Mouse (Mus musculus): ENCODE measurements around the gene Psg16.
"Not testable (repeated sequence)": the region's sequence is repeated elsewhere in the genome, so short reads cannot be mapped to it uniquely, and the experiment has no call there.

Psg16 gene

DNA sequence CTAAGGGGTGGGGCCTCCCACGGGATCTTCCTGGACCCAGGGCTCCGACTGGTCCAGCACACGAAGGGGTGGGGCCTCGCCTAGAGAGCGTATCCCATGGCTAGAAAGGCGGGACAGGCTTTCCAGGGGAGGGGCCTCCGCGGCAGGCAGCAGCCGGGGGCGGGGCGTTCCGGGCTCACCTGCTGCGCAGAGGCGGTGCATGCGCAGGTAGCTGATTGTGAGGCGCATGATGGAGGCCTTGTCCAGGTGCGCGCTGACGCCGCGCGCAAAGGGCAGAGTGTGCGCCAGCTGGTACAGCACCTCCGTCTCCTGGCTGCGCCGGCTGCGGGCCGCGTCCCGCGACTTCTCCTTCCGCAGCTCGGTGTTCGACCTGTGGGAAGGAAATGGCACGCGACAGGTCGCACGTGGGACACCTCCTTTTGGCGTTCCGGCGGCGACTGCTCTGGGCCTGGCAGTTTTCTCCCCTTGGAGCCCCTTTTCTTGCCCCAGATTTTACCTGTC, 17.7 kb upstream of the Psg16 start:
- peak; percentile 81 for DNase-seq (ENCODE audit: low read depth)

DNA sequence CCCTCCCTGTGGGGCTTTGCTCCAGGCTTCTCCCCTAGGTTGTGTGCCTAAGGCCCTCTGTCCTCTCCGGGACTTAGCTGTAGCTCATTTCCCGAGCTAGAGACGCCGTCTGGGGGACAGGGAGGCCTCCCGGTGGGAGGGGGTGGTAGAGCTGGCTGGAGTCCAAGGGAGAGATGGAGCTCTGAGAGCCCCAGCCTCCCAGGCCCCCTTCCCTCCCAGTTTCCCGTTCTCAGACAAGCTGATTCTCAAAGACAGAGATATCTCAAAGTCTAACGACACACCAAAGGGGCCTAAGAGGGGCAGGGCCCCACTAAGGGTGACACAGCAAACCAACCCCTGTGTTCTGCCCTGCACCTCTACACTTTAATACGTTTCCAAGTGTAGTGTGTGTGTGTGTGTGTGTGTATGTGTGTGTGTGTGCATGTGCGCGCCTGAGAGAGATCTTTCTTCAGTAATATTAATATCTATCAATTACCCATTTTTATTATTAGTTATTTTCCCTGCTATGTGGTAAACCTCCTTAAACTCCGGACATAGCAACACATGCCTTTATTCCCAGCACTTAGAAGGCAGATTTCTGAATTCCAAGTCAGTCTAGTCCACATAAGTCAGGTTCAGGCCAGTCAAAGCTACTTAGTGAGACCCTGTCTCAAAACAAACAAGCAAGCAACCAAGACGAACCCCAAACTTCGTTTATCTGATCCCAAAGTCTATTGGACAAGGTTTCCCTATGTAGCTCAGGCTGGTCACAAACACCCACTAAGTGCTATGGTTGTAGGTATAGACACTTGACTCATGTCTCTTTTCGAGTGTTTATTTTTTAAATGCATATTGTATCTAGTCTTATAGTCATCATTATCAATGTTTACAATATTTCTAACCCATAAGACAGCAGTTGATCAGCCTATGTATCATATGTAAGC, 17.0 kb upstream of the Psg16 start:
- DNase-seq (ENCODE audit: low read depth) = peak; percentile 63

DNA sequence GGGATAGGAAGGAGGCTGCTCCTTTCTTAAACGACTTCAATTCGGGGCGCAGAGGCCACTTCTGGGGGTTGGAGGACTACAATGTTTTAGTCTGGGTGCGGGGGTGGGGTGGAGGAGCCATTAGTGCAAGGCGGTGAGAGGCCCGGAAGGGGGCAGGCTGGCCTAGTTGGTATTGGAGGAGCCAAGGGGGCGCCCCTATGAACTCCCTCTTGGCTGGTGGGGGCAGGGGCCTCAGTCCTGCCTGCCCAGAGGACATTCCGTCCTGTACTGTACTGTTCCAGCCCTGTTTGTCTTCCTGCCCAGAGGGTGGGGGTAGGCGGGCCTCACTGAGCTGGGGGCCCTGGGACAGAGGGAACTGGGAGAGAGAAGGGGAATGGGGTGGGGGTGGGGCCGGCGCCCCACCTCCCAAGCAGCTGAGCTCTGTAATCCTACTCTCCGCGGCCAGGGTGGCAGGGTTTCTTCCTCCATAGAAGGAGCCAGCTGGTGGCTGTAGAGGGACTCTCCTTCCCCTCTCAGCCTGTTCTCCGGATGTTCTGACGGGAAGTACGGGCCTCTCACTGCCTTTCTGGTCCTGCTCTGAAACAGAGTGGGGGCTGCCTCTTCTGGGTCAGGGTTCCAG, 15.7 kb upstream of the Psg16 start:
- DNase-seq (ENCODE audit: low read depth) = peak; percentile 73

DNA sequence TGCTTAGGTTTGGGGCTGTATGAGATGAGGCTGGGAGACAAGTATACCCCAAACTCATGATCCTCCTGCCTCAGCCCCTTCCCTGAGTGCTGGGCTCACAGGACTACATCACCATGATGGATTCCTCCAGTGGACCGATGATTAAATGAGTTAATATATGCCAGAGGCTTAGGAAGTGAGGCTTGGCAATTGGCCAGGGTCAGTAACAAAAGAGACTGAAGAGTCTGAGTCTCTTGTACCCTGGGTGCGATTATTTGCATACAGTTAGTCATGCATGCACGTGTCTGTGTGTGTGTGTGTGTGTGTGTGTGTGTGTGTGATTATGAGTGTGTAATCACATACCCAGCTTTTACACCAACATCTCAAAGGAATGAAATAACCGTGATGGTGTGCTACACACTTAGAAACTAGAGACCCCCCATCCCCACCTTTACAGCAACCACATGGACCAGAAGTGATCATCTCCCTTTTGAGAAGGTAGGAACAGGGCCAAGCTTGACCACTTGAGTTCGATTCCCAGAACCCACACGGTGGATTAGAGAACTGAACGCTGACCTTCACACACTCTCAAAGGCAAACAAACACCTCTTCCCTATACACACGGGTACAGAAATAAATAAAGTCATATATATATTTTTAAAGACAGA, 14.9 kb upstream of the Psg16 start:
- DNase-seq (ENCODE audit: low read depth) = no peak

DNA sequence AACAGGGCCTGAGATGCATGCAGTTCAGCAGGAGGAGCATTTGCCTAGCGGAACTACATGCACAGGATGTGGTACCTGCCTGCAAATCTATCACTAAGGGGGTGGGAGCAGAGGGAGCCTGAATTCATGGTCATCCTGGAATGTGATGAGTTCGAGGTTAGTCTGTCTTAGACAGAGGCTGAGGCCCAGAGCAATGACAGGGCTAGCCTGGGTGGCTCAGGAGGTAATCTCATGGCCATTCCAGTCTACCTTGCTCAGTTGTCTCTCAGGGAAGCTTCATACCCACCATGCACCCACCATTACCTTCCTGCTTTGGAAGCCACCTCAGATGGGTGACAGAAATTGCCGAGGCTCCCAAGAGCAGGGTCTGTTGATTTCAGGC, 14.4 kb upstream of the Psg16 start:
- no peak for DNase-seq (ENCODE audit: low read depth)

DNA sequence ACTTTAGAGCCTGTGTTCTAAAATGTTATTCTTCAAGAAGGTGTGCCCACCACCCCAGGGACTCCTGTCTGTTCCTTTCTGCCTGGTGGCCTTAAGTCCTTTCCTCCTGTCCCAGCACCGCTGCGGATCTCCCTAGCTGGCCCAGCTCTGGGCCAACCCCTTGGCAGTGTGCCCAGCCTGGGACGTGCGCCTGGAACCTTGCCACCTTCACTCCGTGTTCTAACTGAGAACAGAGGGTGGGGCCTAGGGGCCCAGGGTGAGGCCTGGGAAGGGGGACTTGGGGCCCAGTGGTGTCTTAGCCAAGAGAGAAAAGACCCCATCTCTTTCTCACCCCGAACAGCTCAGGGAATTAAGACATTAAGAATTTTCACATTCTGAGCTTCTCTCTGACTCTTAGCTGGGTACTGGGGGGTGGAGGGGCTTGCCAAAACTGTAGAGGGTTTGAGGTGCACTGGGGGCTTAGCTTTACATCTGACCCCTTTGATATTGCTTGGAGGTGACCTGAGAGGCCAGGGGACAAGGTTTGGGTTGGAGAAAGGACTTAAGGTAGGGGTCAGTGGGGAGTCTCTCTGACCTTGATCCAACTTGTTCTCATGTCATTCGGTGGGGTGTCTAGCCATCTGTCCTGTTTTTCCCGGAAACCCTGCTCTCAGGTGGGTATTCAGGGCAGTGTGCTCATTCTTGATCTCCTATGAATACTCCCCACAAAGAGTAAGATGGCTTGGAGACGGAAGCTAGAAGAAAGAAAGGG, 13.6 kb upstream of the Psg16 start:
- DNase-seq (ENCODE audit: low read depth) = no peak

DNA sequence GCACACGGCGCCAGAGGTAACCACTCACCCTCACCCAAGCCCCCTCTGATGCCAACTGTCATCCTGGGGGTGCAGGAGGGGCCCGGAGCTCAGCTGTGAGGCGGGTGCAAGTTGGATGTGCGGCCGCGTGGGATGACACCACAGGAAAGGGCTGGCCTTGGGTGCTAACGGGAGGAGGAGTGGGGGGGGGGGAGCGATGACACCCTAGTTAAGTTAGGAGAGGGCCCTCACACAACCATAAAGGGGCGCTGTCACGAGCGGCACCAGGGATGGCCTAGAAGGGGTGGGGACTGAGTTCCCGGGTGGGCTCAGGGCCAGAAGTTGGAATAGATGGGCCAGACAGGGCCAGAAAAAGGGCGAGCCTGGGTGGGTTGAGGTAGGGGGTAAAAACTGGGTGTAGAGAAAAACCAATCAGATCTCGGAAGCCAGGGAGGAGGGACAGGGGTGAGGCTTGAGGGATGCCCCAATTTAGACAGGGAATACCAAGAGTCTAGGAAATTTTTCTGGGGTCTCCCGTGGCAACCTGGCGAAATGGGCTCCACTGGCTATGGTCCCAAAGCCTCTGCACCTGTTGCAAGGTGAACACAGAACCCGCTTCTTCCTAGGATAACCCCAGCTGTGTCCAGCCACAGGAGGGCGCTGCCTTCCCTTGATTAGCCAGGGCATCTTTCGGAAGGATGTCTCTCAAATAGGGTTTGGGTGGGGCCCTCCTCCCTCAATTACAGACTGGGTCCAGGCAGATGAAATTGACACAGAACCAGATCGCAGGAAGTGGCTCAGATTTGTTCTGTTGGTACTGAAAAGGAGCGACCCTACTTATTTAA, 12.8 kb upstream of the Psg16 start:
- DNase-seq (ENCODE audit: low read depth) = no peak

DNA sequence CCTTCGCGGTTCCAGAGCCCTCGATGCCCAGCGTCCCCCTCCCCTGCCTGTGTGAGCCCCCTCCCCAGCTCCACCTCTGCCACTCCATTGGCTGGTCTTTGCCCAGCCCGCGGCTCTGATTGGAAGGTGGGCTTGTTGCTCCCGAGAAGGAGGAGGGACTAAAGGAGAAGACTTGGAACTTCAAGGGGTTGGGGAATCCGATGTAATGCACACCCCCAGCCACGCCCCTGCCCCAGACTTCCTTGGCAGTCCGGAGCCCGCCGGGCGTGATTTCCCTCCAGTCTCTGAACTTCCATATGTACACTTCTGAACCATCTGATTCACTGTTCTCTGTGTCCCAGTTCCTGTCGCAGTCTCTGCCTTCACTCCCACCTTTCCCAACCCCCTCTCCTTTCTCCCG, 11.5 kb upstream of the Psg16 start, which contains the start of gene Hif3a:
Gene Hif3a (minus strand): TSS at position 39 of the 400 bp plus-strand sequence.
- DNase-seq (ENCODE audit: low read depth) = no peak

DNA sequence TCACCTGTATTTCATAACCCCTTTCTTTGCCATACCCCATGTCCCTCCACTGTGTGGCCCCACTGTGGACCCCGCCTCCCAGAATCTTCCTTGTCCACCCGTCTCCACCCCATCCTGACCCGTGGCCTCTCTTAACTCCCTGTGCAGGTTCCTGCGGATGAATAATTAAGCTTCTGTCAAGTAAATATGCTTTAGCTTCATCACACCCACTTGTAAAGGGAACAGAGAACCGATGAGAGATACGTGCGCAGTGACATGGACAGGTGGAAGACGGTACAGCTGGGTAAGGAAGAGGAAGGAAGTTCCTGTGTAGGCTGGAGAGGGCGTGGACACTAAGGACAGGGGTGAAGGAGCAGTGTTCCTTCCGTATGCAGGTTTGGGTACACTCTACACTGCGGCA, 11.0 kb upstream of the Psg16 start:
- no peak for DNase-seq (ENCODE audit: low read depth)

DNA sequence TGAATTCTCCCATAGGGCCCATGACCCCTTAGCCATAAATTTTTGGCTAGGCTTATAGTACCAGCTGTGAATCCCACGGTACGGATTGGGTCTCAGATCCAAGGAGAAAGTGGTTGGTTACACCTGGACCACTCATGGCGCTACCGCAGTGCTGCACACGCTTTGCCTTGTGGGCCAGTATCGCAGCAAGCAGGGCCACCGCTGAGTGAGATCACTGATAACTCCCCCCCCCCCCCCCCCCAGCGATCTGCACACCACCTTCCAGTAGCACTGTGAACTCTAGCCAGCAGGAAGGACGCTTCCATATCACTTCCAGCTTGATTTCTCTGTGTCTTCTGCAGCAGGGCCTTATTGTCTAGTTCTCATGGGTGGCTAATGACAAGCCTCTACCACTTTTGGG, 8.2 kb upstream of the Psg16 start:
- DNase-seq (ENCODE audit: low read depth) = no peak

DNA sequence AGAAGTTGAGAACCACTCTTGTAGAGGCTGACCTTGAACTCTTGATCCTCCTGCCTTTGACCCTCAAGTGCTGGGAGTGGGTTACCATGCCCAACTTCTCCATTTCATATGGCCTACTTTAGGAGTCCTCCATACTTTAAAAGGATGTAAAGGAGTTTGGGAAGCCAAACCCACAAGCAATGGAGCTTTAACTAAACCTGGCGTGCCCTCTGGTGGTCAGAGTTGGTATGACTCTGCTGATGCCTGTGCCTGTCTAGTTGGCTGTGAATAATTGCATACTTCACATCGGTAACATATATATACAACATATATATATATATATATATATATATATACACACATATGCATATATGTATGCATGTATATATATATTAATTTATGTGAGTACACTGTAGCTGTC, 7.4 kb upstream of the Psg16 start:
- peak; percentile 69 for DNase-seq (ENCODE audit: low read depth)

DNA sequence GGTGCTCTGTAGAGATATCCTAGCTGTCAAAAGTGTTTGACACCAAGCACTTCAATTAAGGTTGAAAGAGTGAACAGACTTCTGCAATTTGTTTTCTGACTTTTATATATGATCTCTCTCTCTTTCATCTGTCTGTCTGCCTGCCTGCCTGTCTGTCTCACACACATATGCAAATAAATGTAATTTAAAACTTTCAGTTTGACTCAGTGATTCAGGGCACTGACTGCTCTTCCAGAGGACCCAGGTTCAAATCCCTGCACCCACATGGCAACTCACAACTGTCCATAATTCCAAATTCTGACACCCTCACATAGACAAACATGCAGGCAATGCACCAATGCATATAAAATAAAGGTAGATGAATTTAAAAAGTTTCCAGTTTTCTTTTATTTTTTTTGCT, 6.8 kb upstream of the Psg16 start:
- DNase-seq (ENCODE audit: low read depth) = no peak

DNA sequence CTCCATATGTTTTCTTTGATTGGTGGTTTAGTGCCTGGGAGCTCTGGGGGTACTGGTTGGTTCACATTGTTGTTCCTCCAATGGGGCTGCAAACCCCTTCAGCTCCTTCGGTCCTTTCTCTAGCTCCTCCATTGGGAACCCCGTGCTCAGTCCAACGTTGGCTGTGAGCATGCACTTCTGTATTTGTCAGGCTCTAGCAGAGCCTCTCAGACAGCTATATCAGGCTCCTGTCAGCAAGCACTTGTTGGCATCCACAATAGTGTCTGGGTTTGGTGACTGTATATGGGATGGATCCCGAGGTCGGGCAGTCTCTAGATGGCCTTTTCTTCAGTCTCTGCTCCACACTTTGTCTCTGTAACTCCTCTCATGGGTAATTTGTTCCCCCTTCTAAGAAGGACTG, 6.2 kb upstream of the Psg16 start:
- DNase-seq (ENCODE audit: low read depth) = not testable (repeated sequence)

DNA sequence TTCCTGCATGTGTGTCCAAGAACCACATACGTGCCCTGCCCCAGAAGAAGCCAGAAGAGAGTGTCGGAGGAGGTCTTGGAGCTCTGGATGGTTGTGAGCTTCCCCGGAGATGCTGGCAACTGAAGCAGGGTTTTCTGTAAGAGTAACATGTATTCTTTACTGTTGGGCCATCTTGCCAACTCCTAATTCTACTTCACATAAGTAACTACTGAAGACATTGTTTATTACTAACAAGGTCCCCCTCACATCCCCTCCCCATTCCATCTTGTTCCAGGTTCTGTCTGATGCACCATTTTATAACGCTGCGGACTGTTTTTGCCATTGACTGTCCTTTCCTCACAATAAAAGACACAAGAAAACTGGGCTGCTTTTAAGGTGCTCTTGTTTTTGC, 332 bp upstream of the Psg16 start:
- no peak for DNase-seq (ENCODE audit: low read depth)

DNA sequence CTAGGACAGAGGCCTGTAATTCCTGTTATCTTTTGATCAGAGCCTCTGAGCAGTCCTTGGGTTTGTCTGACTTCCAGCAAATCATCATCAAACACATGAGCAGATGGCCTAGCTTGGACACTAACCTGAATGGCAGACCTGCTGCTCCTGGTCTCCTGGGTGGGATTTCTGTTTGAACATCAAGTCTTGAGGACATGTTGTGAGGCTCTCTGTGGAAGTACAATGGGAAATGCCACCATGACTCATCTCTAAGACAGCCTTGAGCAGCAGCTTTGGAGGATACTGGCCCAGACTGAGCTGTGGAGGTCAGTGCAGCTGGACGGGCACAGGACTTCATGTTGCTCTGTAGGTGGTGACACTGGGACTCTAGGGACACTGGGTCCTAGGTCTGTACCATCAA, 2.7 kb downstream of the Psg16 start:
- no peak for DNase-seq (ENCODE audit: low read depth)

DNA sequence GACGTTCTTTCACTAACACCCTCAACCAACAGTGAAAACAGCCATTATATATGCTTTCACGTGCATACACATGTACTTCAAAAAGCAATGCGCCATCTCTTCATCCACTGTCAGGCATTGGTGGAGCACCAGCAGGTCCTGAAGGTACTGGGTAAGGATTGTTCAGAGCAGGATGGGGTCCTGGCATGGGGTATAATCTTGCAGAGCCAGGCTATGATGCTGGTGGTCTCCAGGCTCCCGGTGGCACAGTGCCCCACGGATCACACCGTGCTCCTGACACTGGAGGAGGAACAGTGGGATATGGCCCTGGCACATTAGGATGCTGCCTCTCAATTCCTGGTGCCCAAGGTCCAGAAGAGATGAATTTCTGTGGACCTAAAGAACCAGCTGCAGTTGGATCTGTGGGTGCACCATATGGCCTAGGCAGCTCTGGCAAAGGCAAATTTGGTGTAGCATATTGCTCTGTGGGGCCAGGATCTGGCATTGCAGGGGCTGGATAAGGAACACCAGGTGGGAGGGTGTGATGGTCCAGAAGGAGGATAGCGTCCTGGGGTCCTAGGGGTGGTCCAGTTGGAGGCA, 4.3 kb downstream of the Psg16 start:
- DNase-seq (ENCODE audit: low read depth) = no peak

DNA sequence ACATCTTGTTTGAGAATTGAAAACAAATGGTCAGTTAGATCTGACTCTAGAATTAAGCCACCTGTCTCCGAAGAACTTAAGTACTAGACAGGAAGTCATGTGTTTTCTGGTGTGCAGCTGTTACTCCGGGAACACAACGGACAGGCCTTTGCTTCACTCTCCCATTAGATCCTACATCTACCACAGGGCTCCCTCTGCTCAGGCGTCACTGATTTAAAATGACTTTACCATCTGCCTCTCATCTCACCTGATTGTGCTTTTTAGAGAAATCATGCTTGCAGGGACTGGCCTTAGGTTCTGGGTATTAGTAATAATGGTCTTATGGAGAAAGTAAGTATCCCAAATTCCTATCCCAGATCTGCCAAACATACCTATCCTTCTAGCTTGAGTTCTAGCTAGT, 8.9 kb downstream of the Psg16 start:
- DNase-seq (ENCODE audit: low read depth) = no peak

DNA sequence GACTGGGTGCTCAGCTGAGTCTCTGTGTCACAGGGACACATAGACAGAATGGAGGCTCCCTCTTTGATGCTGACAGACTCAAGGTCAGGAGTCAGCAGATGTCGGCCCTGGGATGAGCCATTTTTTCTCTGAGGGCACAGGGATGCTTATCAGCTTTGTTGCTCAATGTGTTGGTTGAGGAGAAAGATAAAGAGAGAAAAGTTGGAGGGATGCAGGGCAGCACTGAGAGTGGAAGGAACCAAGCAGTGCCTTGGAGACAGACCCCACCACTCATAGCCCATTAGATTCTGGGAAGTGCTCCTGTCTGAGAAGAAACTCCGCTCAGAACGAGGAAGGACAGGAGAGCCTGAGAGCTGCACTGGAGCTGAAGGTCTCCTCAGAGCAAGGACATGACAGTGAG, 13.9 kb downstream of the Psg16 start:
- DNase-seq (ENCODE audit: low read depth) = no peak

DNA sequence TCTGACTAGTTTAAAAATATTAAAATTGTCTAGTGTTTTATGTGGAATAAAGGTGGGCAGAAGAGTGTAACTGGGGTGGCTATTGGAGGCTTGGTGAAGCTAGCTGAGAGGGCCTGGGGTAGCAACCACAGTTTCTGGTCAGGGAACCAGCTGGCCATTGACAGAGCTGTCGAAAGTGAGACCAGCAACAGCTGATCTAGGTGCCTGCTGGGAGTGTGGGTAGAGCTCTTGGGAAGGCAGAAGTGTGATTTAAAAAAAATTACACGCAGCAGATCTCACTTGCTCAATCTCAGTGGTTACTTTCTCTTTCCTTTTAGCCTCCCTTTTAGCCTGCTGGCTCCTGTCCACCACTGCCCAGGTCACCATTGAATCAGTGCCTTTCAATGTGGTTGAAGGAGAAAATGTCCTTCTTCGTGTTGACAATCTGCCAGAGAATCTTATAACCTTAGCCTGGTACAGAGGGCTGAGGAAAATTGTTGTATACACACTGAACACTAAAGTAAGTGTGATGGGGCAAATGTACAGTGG, 16.3 kb downstream of the Psg16 start:
- DNase-seq (ENCODE audit: low read depth) = no peak

DNA sequence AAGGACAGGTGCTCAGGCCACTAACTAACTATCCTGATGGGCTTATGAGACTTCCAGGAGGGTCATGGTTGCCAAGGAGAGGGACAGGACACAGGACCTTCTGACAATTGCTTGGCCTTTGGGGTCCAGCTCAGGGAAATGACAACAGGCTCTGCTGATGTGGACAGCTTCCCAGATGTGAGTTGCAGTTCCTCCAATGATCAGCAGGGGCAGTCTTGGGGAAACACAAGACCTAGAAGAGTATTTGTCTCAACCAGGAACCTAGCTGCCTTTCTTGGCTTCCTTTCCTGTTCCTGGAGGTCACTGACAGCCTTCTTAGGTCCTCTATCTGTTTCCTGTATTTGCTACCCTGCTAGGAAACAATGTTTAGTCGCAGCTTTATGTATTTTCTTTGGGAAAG, 17.4 kb downstream of the Psg16 start:
- peak; percentile 12 for DNase-seq (ENCODE audit: low read depth)

DNA sequence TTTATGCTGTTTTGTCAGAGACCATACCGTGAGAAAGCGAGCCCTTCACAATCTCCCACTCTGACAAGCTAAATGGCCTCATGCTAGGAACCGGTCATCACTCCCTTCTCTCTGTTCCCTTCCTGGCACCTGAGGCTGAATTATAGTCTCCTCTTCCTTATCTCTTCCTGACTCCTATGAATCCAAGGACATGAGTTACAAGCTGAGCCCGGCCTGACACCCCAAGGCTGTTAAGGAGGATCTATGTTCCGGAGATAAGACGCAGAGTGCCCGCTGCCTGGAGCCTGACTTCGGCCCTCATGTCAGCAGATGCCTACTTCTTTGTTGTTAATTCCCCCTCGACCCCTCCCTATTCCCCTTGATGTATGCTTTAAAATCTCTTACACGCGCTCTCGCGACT, 27.8 kb downstream of the Psg16 start:
- DNase-seq (ENCODE audit: low read depth) = not testable (repeated sequence)
